Mouse (Mus musculus) heart, adult 2 months (tissue): ENCODE results near the gene Rnf220. TPM values are rescaled to one million over a fixed set of nuclear protein-coding genes. Genes with fewer than 3 reads are reported as not detected.
A peak's percentile ranks its signal among the peaks of the same experiment; 100 is the strongest.

Source experiments
- DNase-seq, 2 experiments: peaks; one replicate each; pipeline ENCODE4 v3.0.0; 2021
- H3K27ac ChIP-seq: fragments of 200-600 bp; 2 replicates; pipeline ENCODE4 v1.8.1; 2022
- H3K27me3 ChIP-seq: fragments of 200-500 bp; 2 replicates; pipeline ENCODE4 v1.6.1; 2012; ENCODE audit warnings: mild to moderate bottlenecking, low read length, inconsistent platforms, mixed read lengths; ENCODE audit not compliant: control insufficient read depth, insufficient read depth
- H3K36me3 ChIP-seq: fragments of 200-500 bp; 2 replicates; pipeline ENCODE4 v1.6.1; 2012; ENCODE audit warnings: low read length, inconsistent platforms; ENCODE audit not compliant: control insufficient read depth, insufficient read depth
- H3K4me1 ChIP-seq: fragments of 200-500 bp; 2 replicates; pipeline ENCODE4 v1.6.1; 2011; ENCODE audit warnings: low read length; ENCODE audit not compliant: control insufficient read depth, insufficient read depth
- H3K4me3 ChIP-seq: fragments of 200-600 bp; 2 replicates; pipeline ENCODE4 v1.8.1; 2022
- H3K79me2 ChIP-seq: fragments of 200-500 bp; replicated peaks from 2 replicates; pipeline ENCODE4 v1.6.1; 2012; ENCODE audit warnings: mild to moderate bottlenecking, inconsistent platforms, low read length, moderate library complexity, mixed read lengths; ENCODE audit not compliant: control insufficient read depth, insufficient read depth
- H3K9ac ChIP-seq: fragments of 200-500 bp; 2 replicates; pipeline ENCODE4 v1.6.1; 2012; ENCODE audit warnings: low read depth, mild to moderate bottlenecking, control low read depth, inconsistent platforms, low read length, mixed read lengths
- CTCF ChIP-seq: fragments of 200-600 bp; IDR thresholded peaks from 2 replicates; pipeline ENCODE4 v1.8.1; 2022; ENCODE audit warnings: antibody characterized with exemption, mild to moderate bottlenecking, moderate library complexity
- EP300 ChIP-seq: fragments of 200-500 bp; IDR thresholded peaks from 2 replicates; pipeline ENCODE4 v1.6.1; 2011; ENCODE audit warnings: low read depth, low read length, control low read depth; ENCODE audit not compliant: insufficient read depth
- POLR2A ChIP-seq: fragments of 200-500 bp; IDR thresholded peaks from 2 replicates; pipeline ENCODE4 v1.6.1; 2011; ENCODE audit warnings: mild to moderate bottlenecking, low read depth, low read length, control low read depth; ENCODE audit not compliant: insufficient read depth
- WGBS: fragments of 180-500 bp; shearing (Covaris S2); methylation state at CpG from one replicate; pipeline ENCODE4 v1.1.7; 2018; 5-methylcytosine and 5-hydroxymethylcytosine counted together
- intact Hi-C: fragments of 180-260 bp; cut with DNase I; formaldehyde crosslinking; loops from one replicate; pipeline ENCODE4 v1.15.1; 2025
- polyA plus RNA-seq: library from polyadenylated mRNA; depleted of rRNA; stranded (reverse); fragments of >200 nt; gene quantifications from 2 replicates; pipeline ENCODE4 v1.2.3, GENCODE M21; 2012
- total RNA-seq, 2 experiments: library from RNA; stranded (reverse); gene quantifications; 2 replicates each; pipeline ENCODE4 v1.2.3; 2021

Rnf220 gene
- total and polyA plus RNA-seq, 3 experiments, result 32.3 to 41.4 (median 33.2) TPM

DNA sequence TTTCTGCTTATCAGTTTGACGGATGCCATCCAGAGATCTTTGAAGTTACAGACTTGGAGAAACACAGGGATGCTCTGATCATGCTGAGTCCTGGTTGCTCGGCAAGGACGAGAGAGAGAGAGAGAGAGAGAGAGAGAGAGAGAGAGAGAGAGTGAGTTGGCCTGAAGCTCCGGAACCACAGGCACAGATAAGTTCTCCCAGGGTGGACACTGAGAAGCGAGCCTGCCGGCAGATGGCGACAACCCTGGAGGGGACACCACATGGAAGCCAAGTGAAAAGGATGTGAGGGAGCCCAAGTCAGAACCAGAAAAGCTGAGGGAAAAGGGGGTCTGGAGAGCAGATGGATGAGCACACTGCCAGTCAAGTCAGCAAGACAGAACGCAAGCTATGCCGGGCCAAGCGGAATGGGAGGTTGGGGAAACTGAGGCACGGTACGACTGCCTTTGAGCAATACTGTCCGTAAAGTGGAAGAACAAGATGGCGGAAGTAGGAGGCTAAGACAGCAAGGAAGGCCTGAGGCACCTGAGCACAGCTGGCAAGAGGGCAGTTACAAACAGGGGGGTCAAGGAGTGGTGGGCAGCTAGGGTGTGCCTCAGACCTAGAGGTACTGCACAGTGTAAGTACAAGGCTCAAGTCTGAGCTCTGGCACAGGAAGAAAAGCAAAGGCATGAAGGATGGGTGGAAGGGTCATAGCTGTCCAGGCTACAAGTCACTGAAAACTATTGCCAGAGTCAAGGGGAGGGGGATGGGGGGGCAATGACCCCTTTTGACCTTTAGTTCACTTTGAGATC is 107.4 kb downstream of the Rnf220 start:
- Histone ChIP-seq H3K27me3 (no peaks in the 10 kb centered on the region), H3K79me2 (no peaks in the 10 kb centered on the region), H3K4me1 (no peaks in the 10 kb centered on the region), H3K36me3 (no peaks in the 10 kb centered on the region), H3K4me3 (no peak overlapping the region), H3K27ac (no peak overlapping the region), H3K9ac (no peak overlapping the region)
- WGBS, result 66% methylated on average over 14 of the region's 14 CpGs
- intact Hi-C loops, result loop anchor here (10.0 kb wide), 1 partner anchor 285 kb away; no protein-coding TSS in a partner anchor
- DNase-seq, result peak in 1 of 2 experiments; percentile 25
- TF ChIP-seq EP300 (no peak), CTCF (peak; percentile 47)

DNA sequence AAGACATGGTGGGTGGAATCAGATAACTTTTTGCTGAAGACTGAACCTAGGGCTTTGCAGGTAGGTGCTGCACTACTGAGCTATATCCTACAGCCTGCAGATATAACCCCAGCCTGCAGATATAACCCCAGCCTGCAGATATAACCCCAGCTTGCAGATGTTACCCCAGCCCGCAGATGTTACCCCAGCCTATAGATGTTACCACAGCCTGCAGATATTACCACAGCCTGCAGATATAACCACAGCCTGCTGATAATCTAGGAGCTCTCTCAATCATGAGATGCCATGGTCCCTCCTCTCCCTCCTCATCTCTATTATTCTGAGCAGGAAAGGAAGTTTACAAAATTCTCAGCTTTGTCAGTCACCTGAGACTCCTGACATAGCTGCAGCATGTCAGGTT is 111.6 kb downstream of the Rnf220 start:
- no peak overlapping the region for H3K27ac ChIP-seq
- no peaks in the 10 kb centered on the region for H3K4me1 ChIP-seq
- H3K9ac ChIP-seq, result no peak overlapping the region
- H3K36me3 ChIP-seq, result no peaks in the 10 kb centered on the region
- no peaks in the 10 kb centered on the region for H3K27me3 ChIP-seq
- no peaks in the 10 kb centered on the region for H3K79me2 ChIP-seq
- no peak overlapping the region for H3K4me3 ChIP-seq
- WGBS, result 94% methylated on average over 1 of the region's 1 CpGs
- no peak for DNase-seq
- intact Hi-C loops, result no loop called here
- TF ChIP-seq CTCF (no peak), POLR2A (no peak), EP300 (no peak)

- DNase-seq, result no peak
- Histone ChIP-seq H3K36me3 (no peaks in the 10 kb centered on the region), H3K27ac (no peak overlapping the region), H3K9ac (no peak overlapping the region), H3K4me3 (no peak overlapping the region), H3K4me1 (no peaks in the 10 kb centered on the region), H3K79me2 (no peaks in the 10 kb centered on the region), H3K27me3 (no peaks in the 10 kb centered on the region)
- intact Hi-C loops, result no loop called here
- no peak for TF ChIP-seq CTCF
- no peak for TF ChIP-seq EP300
- TF ChIP-seq POLR2A, result no peak
- WGBS, result 66% methylated on average over 8 of the region's 8 CpGs
These were observed 115.0 kb downstream of the Rnf220 start for GRCm38 (mm10) chr4:117381846-117382245.

GRCm38 (mm10) chr4:117380558-117380935 is 116.3 kb downstream of the Rnf220 start:
- TF ChIP-seq CTCF (no peak), POLR2A (no peak), EP300 (no peak)
- no peak overlapping the region for H3K9ac ChIP-seq
- 87% methylated on average over 5 of the region's 5 CpGs for WGBS
- no peaks in the 10 kb centered on the region for H3K4me1 ChIP-seq
- H3K27ac ChIP-seq, result no peak overlapping the region
- H3K4me3 ChIP-seq, result no peak overlapping the region
- no peaks in the 10 kb centered on the region for H3K79me2 ChIP-seq
- H3K36me3 ChIP-seq, result no peaks in the 10 kb centered on the region
- intact Hi-C loops, result no loop called here
- DNase-seq, result no peak
- H3K27me3 ChIP-seq, result no peaks in the 10 kb centered on the region

GRCm38 (mm10) chr4:117379803-117380557 is 116.9 kb downstream of the Rnf220 start:
- Histone ChIP-seq H3K4me1 (no peaks in the 10 kb centered on the region), H3K27ac (no peak overlapping the region), H3K27me3 (no peaks in the 10 kb centered on the region), H3K9ac (no peak overlapping the region), H3K4me3 (no peak overlapping the region), H3K79me2 (no peaks in the 10 kb centered on the region), H3K36me3 (no peaks in the 10 kb centered on the region)
- intact Hi-C loops, result no loop called here
- DNase-seq, result no peak
- WGBS, result 71% methylated on average over 14 of the region's 14 CpGs
- TF ChIP-seq EP300, result no peak
- TF ChIP-seq CTCF, result no peak
- TF ChIP-seq POLR2A, result no peak

- Histone ChIP-seq H3K79me2 (no peaks in the 10 kb centered on the region), H3K4me3 (no peak overlapping the region), H3K4me1 (no peaks in the 10 kb centered on the region), H3K27ac (no peak overlapping the region), H3K9ac (no peak overlapping the region), H3K36me3 (no peaks in the 10 kb centered on the region), H3K27me3 (no peaks in the 10 kb centered on the region)
- intact Hi-C loops, result no loop called here
- DNase-seq, result no peak
- 41% methylated on average over 10 of the region's 10 CpGs for WGBS
- no peak for TF ChIP-seq EP300
- TF ChIP-seq CTCF, result no peak
- no peak for TF ChIP-seq POLR2A
These were observed 122.7 kb downstream of the Rnf220 start for GRCm38 (mm10) chr4:117374078-117374540.
